Mouse (Mus musculus) megakaryocyte, embryonic 14.5 days (primary cell): ENCODE measurements at regions not wholly inside any gene's neighbourhood (a gene's known extent, or its start where the extent isn't known, plus 50 kb on each side); places are given as distances from the start of the nearest gene placed in this dataset.

Source experiments
- FLI1 ChIP-seq: IDR thresholded peaks from 2 replicates; pipeline ENCODE4 v1.6.1; 2012; ENCODE audit warnings: low read length, inconsistent platforms, mixed read lengths
- GATA1 ChIP-seq: IDR thresholded peaks from 3 replicates; pipeline ENCODE4 v1.6.1; 2012; ENCODE audit warnings: mixed read lengths, low read length, inconsistent platforms, borderline replicate concordance

DNA sequence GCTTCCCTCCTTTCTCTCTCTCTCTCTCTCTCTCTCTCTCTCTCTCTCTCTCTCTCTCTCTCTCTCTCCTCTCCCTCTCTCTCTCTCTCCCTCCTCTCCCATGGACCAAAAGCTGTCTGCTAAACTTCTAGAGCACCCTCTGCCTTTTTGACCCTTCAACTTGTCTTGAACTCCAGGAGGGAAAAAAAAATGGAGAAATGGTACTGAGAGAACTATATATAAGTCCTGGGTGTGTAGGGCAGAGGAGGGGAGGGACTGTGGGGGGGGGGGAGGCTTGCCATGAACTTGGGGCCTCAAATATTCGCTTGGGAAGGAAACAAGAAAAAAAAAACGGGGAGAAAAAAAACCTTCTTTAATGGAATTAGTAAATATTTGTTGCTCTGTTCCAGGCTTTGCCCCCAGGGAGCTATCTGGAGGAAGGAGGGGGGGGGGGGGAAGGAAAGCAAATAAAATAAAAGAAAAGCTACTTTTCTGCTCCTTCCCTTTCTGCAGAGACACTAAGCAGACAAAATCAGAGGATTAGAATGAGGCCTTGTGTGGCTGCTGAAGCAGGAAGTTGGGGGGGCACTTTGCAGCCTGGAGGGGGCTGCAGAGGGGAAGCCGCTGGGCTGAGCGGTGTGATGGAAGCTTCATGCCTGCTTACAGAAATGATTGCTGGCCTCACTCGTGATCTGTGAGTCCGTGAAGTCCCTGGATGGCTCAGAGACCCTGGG lies 270.1 kb upstream of the Tbx3 start:
- TF ChIP-seq GATA1 (no peak), FLI1 (no peak)
